Mouse (Mus musculus) layer of hippocampus, adult 9-10 months (tissue): ENCODE measurements around the gene Oxa1l.

Source experiments
- DNase-seq: peaks from one replicate; pipeline ENCODE4 v3.0.0; 2022; ENCODE audit warnings: low spot score

Gene Oxa1l

DNA sequence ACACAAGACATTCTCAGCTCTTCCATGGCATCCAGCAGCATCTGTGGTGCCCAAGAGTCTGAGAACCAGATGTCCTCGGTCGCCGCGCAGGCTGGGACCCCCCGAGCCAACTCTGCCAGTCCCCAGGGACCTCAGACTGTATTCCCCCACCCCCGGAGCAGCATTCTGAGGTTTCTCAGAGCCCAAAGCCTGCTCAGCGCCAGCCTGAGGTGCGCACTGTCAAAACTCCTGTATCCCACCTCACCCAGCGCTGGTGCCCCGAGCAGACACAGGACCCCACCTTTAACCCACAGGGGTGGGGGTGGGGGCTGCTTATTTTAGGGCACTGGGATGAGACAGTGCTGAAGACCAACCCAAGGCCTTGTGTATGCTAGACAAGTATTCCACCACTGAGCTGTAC lies 10.8 kb downstream of the Oxa1l start:
- DNase-seq = no peak

DNA sequence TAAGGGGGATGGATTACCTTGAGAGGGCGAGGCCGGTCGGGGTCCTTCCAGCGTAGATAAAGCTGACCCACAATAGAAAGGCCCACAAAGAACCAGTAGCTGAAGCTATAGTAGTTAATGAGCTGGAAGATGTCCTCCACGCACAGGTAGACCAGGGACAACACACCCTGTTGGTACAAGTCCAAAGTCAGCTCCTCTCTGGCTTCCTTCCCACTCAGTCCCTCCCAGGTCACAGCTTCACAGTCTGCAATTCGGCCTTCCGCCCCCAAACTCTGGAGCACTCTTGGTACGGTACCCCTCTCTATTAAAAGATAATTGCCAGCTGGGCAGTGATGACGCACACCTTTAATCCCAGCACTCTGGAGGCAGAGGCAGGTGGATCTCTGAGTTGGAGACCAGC lies 12.3 kb downstream of the Oxa1l start:
- no peak for DNase-seq

DNA sequence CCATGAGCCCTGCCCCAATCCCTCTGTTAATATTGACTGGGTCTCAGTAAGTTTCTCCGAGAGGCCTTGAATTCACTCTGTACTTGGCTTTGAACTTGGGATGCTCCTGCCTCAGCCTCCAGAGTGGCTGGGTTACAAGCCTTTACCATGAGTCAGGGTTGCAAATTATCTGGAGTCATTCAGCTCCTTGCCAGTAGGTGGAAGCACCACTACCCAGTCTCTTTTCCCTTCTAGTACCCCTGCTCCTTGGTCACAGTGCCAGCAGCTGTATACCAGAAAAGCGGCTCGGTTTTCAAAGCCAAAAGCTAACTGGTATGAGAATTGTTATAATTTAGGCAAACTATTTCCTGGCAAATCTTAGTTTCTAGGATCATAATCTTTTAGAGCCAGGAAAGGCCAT lies 15.3 kb downstream of the Oxa1l start:
- no peak for DNase-seq

DNA sequence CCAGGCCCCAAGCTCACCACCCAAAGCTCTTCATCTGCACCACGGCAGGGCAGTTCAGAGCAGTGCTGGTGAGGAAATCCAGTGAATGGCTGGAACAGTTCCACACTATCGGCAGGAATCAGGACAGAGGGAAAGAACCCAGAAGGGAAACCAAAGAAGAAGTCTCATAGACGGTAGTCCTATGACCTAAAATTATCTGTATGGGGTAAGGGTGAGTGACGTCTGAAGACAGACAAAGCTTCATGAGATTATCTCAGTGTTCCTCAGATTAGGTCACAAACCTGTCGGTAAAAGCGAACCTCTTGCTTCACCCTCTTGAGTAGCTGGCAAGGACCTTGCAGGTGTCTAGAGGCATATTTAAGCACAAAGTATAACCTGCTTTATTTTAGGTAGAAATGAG lies 16.5 kb downstream of the Oxa1l start:
- no peak for DNase-seq

DNA sequence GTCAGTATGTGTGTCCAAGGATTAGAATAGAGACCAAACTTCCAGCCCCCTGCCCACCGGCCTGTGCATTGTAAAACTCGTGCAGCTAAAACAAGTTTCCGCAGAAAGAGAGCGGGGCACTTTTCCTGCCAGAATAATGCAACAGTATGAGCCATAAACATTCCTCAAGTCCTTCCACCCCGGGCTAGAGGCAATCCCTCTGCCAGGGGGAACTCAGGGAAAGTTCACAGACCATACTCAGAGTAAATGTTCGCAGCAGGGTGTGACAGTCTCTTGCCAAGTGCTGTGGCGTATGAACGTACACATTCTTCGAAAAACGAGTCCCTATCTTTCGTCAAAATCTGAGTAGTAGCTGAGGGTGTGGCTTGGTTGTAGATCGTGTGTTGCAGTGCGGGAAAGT lies 18.9 kb downstream of the Oxa1l start:
- no peak for DNase-seq

DNA sequence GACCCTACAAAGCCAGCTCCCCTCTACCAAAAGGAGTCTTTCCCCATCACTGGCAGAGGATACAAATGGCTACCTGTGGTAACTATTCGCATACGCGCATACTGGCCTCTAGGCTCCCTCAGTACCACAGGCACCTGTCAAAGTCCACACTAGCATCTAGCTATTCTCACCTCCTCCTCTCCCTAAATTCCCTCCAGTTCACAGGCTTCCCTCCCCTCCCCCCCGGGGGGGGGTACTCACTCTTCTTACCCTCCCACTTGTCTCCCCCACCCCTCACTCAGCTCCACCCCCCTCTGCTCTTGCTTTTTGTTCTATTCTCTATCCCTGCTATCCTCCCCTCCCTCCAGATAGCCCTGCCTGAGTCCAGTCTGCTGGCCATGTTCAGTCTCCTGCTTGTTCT lies 20.0 kb downstream of the Oxa1l start:
- no peak for DNase-seq

DNA sequence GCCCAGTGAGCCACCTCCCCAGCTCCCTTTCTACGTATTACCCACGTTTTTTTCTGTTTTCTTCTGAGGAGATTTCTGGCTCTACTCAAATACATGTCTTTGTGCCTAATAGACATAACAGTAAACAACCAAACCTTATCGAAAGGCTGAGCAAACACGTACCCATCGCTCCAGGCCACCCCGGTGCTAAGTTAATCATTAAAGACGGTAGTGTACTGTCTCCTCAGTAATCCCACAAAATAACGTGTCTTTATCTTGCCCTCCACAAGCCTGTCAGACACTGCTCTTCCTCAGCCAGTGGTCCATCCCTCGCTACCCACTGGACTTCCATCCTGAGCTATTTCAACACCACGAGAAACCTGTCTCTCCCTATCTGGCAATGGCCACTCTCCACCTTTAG lies 21.2 kb downstream of the Oxa1l start:
- DNase-seq = no peak

DNA sequence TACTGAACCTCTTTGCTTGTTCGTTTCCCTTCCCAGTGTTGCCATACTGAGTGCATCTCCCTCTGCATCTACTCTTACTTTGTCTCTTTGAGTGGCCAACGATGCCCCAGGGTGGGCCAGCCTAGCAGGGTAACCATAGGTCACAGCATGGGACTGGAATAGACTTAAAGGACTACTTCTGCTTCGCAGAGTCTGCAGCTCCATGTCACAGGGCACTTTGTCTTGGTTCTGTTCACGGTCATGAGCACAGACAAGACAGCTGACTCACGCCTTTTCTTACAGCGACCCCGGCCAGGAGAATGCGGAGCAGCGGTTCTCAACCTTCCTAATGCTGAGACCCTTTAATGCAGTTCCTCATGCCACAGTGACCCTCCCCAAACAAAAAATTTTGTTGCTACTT lies 22.0 kb downstream of the Oxa1l start:
- DNase-seq = no peak

DNA sequence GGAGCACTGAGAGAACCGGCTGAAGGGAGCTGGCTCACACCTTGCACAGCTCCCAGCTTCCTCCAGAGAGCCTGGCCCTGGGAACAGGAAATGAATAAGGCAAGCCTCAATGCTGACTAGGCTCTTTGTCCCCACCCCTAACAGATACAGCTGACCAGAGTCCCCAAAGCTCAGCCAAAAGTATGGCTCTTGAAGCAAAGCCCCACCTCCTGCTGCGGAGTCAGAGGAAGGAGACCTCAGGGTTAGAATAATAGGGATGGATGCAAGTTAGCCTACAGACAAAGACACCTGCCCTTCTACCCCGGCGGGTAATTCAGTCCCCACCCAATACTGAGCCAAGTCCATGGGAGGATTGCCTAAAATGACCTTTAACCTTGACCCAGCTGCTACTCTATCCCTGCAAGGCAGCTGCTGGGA lies 22.7 kb downstream of the Oxa1l start:
- DNase-seq = no peak

DNA sequence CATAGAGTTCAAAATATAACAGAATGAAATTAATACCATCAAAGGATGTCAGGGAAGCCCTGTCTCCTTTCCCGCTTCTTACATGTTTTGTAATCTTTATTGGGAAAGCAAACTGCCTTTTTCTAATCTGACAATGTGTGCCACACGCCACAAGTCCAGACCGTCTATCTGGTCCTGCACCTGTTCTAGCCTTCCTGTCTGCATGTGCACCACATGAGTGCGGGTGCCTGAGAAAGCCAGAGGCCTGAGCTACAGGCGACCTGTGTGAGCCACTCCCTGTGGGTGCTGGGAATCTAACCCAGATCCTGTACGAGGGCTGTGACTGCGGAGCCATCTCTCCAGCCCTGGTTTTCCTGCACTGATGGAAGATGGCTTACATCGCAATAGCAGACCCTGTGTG lies 23.8 kb downstream of the Oxa1l start:
- DNase-seq = no peak

DNA sequence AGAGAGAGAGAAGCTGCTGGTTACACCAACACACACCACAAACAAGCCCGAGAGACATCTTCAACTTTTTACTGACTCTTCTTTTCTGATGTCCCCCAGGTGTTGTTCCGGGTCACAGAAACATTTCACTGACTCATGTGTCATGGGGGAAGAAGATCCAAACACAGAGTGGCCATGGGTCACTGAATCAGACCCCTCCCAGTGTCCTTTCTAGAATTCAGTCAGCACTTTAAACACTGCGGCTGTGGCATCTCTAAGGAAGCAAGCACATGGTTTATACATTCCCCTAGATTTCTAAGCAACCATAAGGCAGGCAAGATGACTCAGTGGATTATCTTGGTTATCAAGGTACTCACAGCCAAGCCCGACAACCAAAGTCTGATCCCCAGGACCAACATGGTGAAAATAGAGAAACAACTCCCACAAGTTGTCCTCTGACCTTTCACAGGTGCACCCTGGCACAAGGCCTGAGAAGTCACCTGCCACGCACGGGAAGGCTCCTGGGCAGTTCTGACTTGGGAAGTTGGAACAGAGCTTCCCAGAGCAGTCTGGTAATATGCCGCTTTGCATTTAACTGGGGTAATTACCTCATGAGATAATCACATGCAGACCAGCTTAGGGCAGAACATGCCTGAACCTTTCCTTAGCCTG lies 25.5 kb downstream of the Oxa1l start:
- no peak for DNase-seq

DNA sequence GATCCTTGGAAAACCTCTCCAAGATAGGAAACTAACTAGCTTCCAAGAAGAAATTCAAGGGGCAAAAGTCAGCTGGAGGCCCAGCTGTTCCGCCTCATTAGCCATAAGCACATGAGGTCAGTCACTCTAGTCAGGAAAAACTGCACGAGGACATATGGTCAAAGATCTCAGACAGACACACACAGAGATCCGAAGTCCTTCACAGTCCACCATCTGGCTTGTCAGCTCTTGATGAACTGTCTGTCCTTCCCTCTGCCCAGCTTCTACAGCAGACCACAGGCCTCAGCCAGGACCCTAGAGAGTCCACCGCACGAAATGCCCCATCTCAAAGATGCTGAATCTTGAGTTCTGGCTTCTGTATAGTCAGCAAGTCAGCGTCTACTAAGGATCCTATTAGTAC lies 26.9 kb downstream of the Oxa1l start:
- DNase-seq = no peak

DNA sequence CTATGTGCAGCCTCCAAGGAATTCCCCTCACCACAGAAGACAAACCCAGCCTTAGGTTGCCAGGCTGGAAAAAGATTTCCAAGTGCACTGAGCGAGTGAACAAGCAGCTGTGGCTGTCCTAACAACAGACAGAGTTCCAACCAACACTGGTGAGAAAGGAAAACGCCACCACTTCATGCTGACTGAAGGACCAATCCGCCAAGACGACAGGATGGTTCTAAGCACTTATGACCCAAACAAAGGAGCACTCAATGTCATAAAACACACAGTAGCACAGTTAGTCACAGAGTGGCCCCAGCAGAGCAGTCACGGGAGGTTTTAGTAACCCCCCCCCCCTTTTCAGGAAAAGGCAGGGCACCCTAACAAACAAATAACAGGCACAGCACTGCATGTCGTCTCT lies 30.2 kb downstream of the Oxa1l start:
- no peak for DNase-seq

DNA sequence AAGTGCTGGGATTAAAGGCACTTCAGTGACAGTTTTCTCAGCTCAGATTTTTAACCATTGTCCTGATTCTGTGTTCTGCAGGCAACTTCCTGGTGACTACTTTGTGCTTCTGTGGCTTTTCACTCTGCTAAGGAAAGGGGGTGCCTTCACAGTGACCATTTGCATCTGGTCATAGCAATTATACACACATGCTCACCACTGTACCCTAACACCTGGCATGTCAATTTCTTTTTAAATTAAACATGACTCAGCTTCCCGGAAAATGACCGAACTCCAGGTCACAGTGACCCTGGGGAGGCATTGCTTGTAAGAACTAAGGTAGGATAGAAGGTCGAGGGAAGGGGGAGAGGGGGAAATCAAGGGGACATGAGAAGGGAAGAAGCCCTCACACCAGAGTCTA lies 33.2 kb downstream of the Oxa1l start:
- no peak for DNase-seq

DNA sequence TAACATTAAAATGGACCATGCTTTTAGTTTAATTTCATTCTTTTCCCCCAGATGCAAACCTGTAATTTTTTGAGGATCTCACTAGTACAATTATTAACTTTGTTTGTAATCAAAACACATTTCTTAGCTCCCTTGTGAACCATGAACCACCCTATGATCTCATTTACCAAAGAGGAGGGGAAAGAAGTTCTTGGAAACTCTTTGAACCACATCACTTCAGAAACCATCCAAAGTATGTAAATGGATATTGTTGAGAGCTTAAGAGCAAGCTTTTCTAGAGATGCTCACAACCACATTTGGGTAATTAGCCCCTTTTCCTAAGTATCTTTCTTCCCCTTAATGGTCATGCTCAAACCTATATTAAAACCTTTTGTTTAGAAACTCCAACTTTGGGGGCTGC lies 33.7 kb downstream of the Oxa1l start:
- DNase-seq = no peak

DNA sequence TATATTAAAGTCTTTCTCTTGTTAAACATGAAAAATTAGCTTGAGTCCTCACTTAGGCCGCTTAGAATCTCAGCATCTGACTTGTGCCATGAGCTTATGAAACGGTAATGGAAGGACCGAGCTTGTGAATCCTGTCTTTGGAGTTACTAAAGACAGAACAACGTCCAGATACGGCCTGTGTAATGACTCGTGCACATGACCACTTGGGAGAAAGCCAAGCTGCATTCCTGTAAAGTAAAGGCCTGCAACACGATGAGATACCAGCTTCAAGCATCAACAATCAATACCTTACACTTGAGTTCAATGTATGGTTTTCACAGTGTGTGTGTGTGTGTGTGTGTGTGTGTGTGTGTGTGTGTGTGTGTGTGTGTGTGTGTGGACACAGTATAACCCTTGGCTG lies 36.1 kb downstream of the Oxa1l start:
- no peak for DNase-seq

DNA sequence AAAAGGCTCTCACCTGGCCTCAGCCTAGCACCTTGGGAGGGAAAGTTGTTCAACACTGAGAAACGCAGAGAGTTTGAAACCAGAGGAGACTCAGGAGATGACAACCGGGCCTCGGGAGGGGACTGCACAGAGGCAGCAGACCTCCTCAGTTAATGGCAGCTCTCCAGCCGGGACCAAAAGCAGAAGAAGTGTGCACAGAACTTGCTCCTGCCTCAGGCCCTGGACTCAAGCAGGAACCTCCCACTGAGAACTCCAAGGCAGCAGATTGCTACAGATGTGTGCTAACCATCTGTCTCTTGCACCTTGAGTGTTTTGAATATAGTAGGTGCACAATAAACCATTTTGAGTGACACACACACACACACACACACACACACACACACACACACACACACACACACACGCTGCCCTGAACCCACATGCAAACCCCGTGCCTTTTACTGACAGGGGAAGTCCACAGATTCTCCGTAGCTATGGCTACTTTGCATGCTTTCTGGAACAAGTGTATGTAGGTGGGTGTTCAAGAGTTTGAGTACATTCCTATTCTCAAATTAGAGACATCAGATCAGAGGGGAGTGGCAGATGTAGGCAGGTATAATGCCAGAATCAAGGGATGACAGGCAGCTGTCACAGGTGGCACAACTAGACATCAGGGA lies 37.4 kb downstream of the Oxa1l start:
- no peak for DNase-seq

DNA sequence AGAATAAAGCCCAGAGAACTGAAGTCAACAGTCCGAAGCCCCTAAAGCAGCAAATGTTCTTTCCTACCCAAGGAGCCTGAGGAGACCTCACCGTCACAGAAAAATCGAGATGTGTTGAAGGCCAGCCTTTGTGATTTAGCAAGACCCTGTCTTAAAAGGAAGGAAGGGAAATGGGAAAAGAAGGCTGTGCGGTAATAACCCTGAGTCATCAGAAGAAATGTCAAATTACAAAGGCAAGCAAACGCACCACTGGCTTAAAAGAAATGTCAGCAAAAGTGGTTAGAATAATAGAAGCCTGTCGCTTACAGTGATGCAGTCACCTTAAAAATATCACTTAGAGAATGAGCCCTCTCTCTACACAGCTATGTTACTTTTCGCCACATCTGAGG lies 37.9 kb downstream of the Oxa1l start:
- no peak for DNase-seq

DNA sequence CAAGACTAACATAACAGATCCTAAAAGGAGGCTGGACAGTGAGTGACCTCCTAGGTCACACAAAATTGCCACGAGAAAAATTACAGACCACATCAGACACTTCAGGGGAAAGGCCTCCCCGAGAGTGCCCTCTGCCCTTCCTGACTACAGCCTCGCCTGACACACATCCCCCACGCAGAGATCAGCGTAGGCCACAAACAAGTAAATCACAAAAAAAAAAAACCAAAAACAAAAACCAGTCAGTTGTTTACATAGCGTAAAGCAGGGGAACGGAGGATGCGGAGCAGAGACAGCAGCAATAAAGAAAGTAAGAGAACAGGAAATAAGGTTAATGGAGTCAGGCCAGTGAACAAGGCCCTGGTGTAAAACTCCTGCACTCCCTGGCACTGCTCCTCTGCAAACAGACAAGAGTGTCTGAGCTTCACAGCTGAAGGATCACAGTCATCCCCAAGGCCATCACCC lies 38.3 kb downstream of the Oxa1l start:
- DNase-seq = no peak

DNA sequence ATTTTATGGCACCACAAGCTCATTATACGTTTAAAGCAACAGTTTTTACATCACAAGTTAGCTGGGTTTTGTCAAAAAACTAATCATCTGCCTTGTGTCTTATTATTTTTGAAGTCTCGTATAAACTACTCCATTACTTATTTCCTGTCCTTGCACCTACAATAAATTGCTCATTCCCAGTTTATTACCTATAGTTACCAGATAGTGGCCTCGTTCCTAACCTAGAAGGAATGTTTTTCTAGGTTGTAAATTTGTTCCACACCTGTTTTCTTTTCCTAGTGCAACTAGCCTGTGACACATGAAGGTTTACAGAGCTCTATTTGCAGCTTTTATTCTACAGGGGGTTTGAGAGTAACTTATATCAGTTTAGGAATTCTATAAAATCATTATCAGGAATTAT lies 41.1 kb downstream of the Oxa1l start:
- DNase-seq = no peak

DNA sequence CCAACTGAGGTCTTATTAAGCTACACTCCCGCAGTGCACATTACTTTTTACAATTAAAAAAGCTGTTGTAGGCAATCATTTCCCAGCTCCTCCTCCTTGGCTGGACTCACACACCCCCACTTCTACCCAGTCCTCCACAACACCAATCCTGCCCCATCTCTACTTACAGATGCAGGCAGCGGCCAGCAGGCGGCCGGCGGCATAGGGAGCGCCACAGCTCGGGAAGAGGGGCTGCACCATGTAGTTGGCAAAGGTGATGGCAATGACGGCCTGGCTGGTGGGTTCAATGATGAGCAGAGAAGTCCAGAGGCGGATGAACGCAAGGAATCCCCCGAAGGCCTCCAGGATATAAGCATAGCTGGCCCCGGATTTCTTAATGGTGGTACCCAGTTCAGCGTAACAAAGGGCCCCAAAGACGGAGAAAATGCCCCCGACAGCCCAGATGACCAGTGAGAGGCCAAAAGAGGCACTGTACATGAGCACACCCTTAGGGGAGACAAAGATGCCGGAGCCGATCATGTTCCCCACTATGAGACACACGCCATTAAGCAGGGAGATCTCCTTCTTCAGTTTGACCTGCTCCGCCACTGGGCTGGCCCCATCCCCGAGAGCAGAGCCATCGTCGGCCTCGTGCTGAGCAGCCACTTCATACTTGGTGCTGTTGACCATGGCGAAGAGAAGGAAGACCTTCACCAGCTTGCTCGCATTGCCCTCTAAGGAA lies 47.9 kb downstream of the Oxa1l start:
- DNase-seq = no peak

DNA sequence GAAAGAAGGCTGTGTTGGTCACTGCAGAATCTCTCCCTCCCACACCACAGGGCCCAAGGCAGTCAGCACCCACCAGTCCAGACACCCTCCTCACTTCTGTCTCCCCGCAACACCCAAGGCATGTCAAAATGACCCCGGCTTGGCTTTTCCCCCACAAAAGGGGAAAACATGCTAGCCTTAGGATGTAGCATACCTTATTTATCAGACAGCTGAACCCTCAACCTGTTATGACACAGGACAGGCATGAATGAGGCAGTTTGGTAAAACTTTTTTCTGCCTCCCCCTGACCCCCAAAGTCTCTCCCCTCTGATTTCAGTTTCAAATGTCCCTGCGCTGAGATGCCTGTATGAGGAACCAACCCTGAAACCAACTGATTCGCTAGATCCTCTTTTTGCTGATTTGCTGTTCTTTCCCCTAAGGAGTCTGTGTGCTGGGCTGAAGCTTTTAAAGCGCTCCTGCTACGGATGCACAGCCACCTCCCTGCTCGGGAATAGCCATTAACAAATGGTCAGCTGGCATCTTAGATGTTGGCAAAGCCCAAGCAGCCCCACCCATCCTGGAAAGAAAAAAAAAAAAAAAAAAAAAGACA lies 48.5 kb downstream of the Oxa1l start:
- DNase-seq = no peak
